In the genomic region with DNA sequence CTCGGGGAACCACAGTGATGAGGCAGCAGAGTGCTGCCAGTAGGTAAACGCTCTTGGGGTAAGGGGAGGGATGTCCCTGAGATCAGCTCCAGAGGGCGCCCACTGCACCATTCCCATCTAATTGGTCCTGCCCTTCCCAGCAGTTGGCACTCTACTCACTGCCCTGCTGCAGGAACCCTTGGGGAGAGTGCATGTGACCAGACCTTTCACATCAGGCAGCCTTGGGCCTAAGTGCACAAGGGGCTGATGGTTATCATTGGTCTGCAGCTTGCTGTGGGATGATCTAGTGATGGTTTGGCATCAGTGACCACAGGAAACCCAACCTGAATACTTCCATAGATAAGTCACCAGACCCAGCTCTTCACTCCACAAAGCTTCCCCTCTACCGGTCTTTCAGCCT, we compare ENCODE assay signal across 10 mouse cellular contexts. TPM values are rescaled to one million over a fixed set of nuclear protein-coding genes. Genes with fewer than 3 reads are reported as not detected.
DNase-seq lines count a peak whose midpoint lies in the region; ATAC-seq and TF ChIP-seq lines count a peak whose summit lies in the region.
"Had no signal": no experiment of that assay in that cellular context is flagged by ENCODE, and none has a peak within 500 bp of the region (broad histone marks: within the 10 kb centered on the region; RNA-seq: fewer than 3 reads in every experiment).

No protein-coding gene starts in this region.

- H3K9ac ChIP-seq in lung, embryonic 14.5 days: no peak overlapping the region
- no peak overlapping the region for H3K9ac ChIP-seq in intestine, embryonic 16.5 days (ENCODE audit: low read depth, low read length)
- H3K9ac ChIP-seq: embryonic facial prominence, embryonic 13.5 days; neural tube, embryonic 13.5 days had no signal

- H3K4me1 ChIP-seq in lung, embryonic 14.5 days (ENCODE audit: insufficient read depth): no peaks in the 10 kb centered on the region
- H3K4me1 ChIP-seq in intestine, embryonic 16.5 days (ENCODE audit: control insufficient read depth, insufficient read depth, low read length): no peaks in the 10 kb centered on the region
- H3K4me1 ChIP-seq in thymus, adult 2 months (replicated peaks; ENCODE audit: control insufficient read depth, insufficient read depth, low read length): no peaks in the 10 kb centered on the region
- H3K4me1 ChIP-seq: neural tube, embryonic 13.5 days had no signal

- 20% methylated on average over 4 of the region's 4 CpGs for WGBS in lung, embryonic 14.5 days
- WGBS in intestine, embryonic 16.5 days: 35% methylated on average over 4 of the region's 4 CpGs
- 51% methylated on average over 4 of the region's 4 CpGs for WGBS in thymus, adult 2 months

- peaks cover 28% of the 10 kb centered on the region for H3K36me3 ChIP-seq in lung, embryonic 14.5 days (ENCODE audit: insufficient read depth)
- no peaks in the 10 kb centered on the region for H3K36me3 ChIP-seq in intestine, embryonic 16.5 days (ENCODE audit: control insufficient read depth, insufficient read depth, low read length)
- H3K36me3 ChIP-seq in thymus, adult 2 months (ENCODE audit: control insufficient read depth, insufficient read depth, low read length): 0 out of 2 replicates have a peak, but pooled peaks cover 5% of the 10 kb centered on the region

- H3K4me3 ChIP-seq in lung, embryonic 14.5 days (ENCODE audit: low read depth, low read length): no peak overlapping the region
- no peak overlapping the region for H3K4me3 ChIP-seq in intestine, embryonic 16.5 days (ENCODE audit: low read length)
- no peak overlapping the region for H3K4me3 ChIP-seq in thymus, adult 2 months (ENCODE audit: control insufficient read depth, insufficient read depth, low read length)
- H3K4me3 ChIP-seq: embryonic facial prominence, embryonic 13.5 days; neural tube, embryonic 13.5 days had no signal

- H3K27ac ChIP-seq in lung, embryonic 14.5 days (ENCODE audit: low read depth): no peak overlapping the region
- H3K27ac ChIP-seq in intestine, embryonic 16.5 days (ENCODE audit: low read length): no peak overlapping the region
- no peak overlapping the region for H3K27ac ChIP-seq in thymus, adult 2 months (ENCODE audit: control insufficient read depth, insufficient read depth, low read length)
- H3K27ac ChIP-seq: embryonic facial prominence, embryonic 13.5 days; neural tube, embryonic 13.5 days had no signal

- TF ChIP-seq CTCF in lung, embryonic 14.5 days (IDR thresholded peaks at IDR 0.05; ENCODE audit: low read depth): peak; percentile 51
- no peak for TF ChIP-seq CTCF in thymus, adult 2 months (IDR thresholded peaks at IDR 0.05; ENCODE audit: borderline replicate concordance, control insufficient read depth, extremely low read depth, insufficient read depth, low read length, poor library complexity)

- H3K27me3 ChIP-seq in lung, embryonic 14.5 days (ENCODE audit: insufficient read depth, low read length): no peaks in the 10 kb centered on the region
- H3K27me3 ChIP-seq in intestine, embryonic 16.5 days (replicated peaks; ENCODE audit: control insufficient read depth, insufficient read depth, low read length): no peaks in the 10 kb centered on the region
- no peaks in the 10 kb centered on the region for H3K27me3 ChIP-seq in thymus, adult 2 months (ENCODE audit: control insufficient read depth, insufficient read depth, low read length)
- H3K27me3 ChIP-seq: embryonic facial prominence, embryonic 13.5 days; neural tube, embryonic 13.5 days had no signal

- H3K9me3 ChIP-seq in lung, embryonic 14.5 days (ENCODE audit: low read depth, low read length): no peaks in the 10 kb centered on the region
- no peaks in the 10 kb centered on the region for H3K9me3 ChIP-seq in intestine, embryonic 16.5 days (ENCODE audit: control insufficient read depth, low read length)
- H3K9me3 ChIP-seq: embryonic facial prominence, embryonic 13.5 days; neural tube, embryonic 13.5 days had no signal

- 0 out of 2 replicates have a peak, but pooled peaks have one; percentile 17 for ATAC-seq in lung, embryonic 14.5 days (ENCODE audit: insufficient read depth)
- peak; percentile 32; the same call in 1 of the 2 replicates for ATAC-seq in intestine, embryonic 16.5 days
- ATAC-seq in megakaryocyte progenitor cell, adult 5-6 weeks (replicated peaks; ENCODE audit: poor library complexity): peak; percentile 76

- TF ChIP-seq POLR2A in thymus, adult 2 months (IDR thresholded peaks at IDR 0.05; ENCODE audit: control insufficient read depth, extremely low read depth, insufficient read depth, low read length, poor library complexity): no peak

- DNase-seq in embryo, embryonic 9.5 days (ENCODE audit: extremely low spot score): peak; percentile 13
- DNase-seq in embryo, embryonic 10.5 days (ENCODE audit: low spot score): no peak
- DNase-seq in lung, embryonic 14.5 days: peak; percentile 25
- no peak for DNase-seq in lung, adult 18-20 months
- no peak for DNase-seq in spleen, adult 12 weeks (ENCODE audit: low spot score)
- no peak for DNase-seq in thymus, adult 2 months

- H3K4me2 ChIP-seq in lung, embryonic 14.5 days: no peak overlapping the region
- no peak overlapping the region for H3K4me2 ChIP-seq in intestine, embryonic 16.5 days (ENCODE audit: low read depth, low read length)
- H3K4me2 ChIP-seq: embryonic facial prominence, embryonic 13.5 days; neural tube, embryonic 13.5 days had no signal

RNA-seq across cellular contexts. Expression of a gene that starts 4.6 kb away (rescaled TPM):
- 31.1 and 31.3 TPM in 2 replicates for polyA plus RNA-seq in lung, embryonic 14.5 days (2014; fragmentation: Nextera tagmentation; extraction: Ambion mirVana)
- 30.7 and 34.0 TPM in 2 replicates for polyA plus RNA-seq in intestine, embryonic 16.5 days (2015; fragmentation: Nextera tagmentation; extraction: Ambion mirVana)
- 13.7 and 19.5 TPM in 2 replicates for total RNA-seq in megakaryocyte progenitor cell, adult 5-6 weeks (2015)
- total RNA-seq in megakaryocyte progenitor cell, adult 5-6 weeks (2017): 5.8 and 6.7 TPM in 2 replicates
- 42.4 and 48.6 TPM in 2 replicates for polyA plus RNA-seq in thymus, adult 2 months (2012; rRNA removed)

Comparison
In these comparisons a context has a peak if more than half of its experiments do, and no peak if none do; other contexts are left out.
1. DNase-seq: peak in embryo, embryonic 9.5 days (single experiment) and lung, embryonic 14.5 days (single experiment); none in embryo, embryonic 10.5 days (single experiment), lung, adult 18-20 months (0 of 2), spleen, adult 12 weeks (single experiment) and thymus, adult 2 months (single experiment).
2. ATAC-seq: peak in every context shown above with its lines; median percentile 76 in megakaryocyte progenitor cell, adult 5-6 weeks; 32 in intestine, embryonic 16.5 days; 17 in lung, embryonic 14.5 days.